Comparison of ENCODE assay signal across 27 mouse cellular contexts in the genomic region with DNA sequence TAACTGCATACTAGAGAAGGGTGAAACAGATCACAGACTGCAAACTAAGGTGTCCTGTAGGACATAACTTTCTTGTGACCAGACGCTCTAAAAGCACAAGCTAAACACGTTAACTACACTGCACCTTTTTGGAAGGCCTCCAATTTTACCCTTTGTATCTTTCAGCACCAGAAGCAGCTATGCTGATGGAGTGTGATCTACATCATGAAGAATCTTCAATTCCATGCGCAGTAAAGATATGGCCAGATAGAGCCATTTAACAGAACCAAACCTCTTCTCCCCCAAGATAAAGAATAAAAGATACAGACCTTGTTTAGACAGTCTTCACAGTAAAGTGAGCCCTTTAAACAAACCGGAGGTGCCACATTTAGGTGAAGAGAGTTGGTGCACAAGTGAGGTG.
"Had no signal": no experiment of that assay in that cellular context is flagged by ENCODE, and none has a peak within 500 bp of the region (broad histone marks: within the 10 kb centered on the region; RNA-seq: fewer than 3 reads in every experiment).

No protein-coding gene starts in this region.

- DNase-seq: gastrocnemius, adult 2 months; gastrocnemius, postnatal 10 days; gastrocnemius, postnatal 25 days; heart, adult 18-20 months; heart, postnatal 14 days; heart, postnatal 4 days; kidney, adult 18-20 months; kidney, adult 8-10 months; kidney, postnatal 10 days; kidney, postnatal 25 days; kidney, postnatal 4 days had no signal

- H3K4me2 ChIP-seq: heart, embryonic 11.5 days; heart, embryonic 13.5 days; heart, embryonic 15.5 days; hindbrain, embryonic 12.5 days; hindbrain, embryonic 14.5 days; intestine, embryonic 15.5 days; limb, embryonic 12.5 days; liver, embryonic 11.5 days had no signal

- H3K9ac ChIP-seq: heart, embryonic 13.5 days; heart, embryonic 15.5 days; hindbrain, embryonic 12.5 days; hindbrain, embryonic 14.5 days; intestine, embryonic 15.5 days; limb, embryonic 12.5 days; liver, embryonic 14.5 days had no signal

- ATAC-seq: hindbrain, embryonic 16.5 days; inflammation-experienced regulatory T-cells, adult 6 months; intestine, embryonic 15.5 days; intestine, postnatal 0 days had no signal

- H3K27ac ChIP-seq: gastrocnemius, adult 2 months; heart, embryonic 13.5 days; heart, embryonic 15.5 days; hindbrain, embryonic 10.5 days; hindbrain, embryonic 12.5 days; hindbrain, embryonic 14.5 days; intestine, embryonic 15.5 days; layer of hippocampus, adult 2 months; left cerebral cortex, adult 2 months; limb, embryonic 10.5 days; limb, embryonic 12.5 days; liver, embryonic 14.5 days had no signal

- H3K9me3 ChIP-seq: heart, embryonic 13.5 days; heart, embryonic 15.5 days; hindbrain, embryonic 10.5 days; hindbrain, embryonic 12.5 days; intestine, embryonic 15.5 days; limb, embryonic 10.5 days; limb, embryonic 12.5 days had no signal

- H3K4me3 ChIP-seq: gastrocnemius, adult 2 months; heart, embryonic 13.5 days; heart, embryonic 15.5 days; hindbrain, embryonic 10.5 days; hindbrain, embryonic 12.5 days; intestine, embryonic 15.5 days; layer of hippocampus, adult 2 months; left cerebral cortex, adult 2 months; limb, embryonic 10.5 days; limb, embryonic 12.5 days had no signal

- H3K27me3 ChIP-seq: heart, embryonic 13.5 days; heart, embryonic 15.5 days; hindbrain, embryonic 12.5 days; intestine, embryonic 15.5 days; limb, embryonic 12.5 days had no signal

- H3K4me1 ChIP-seq: heart, embryonic 13.5 days; heart, embryonic 15.5 days; hindbrain, embryonic 10.5 days; hindbrain, embryonic 12.5 days; intestine, embryonic 15.5 days; limb, embryonic 10.5 days; limb, embryonic 12.5 days had no signal
